Mouse (Mus musculus): ENCODE measurements around the gene Cdc6. TPM values are rescaled to one million over a fixed set of nuclear protein-coding genes. Genes with fewer than 3 reads are reported as not detected.

The Cdc6 gene
- polyA plus RNA-seq, 1 experiment = 0.11 TPM

DNA sequence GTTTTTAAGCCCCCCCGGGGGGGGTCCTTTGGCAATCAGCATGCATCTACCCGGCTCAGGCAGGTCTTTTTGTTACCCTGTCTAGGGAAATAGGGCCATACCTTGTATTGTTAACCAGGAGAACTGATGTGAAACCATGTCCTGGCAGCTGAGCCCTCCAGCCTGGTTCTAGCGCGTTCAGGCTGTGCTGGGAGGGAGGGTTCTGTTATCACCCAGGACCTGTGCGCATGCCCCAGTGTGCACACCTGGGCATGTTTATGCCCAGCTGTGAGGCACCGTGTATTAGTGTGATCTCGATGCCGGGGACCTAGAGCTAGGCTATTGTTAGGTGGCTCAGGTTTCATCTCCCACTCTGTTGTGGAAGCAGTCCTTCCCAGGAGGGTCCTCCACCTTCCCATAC lies 54.2 kb downstream of the Cdc6 start:
- Histone ChIP-seq H3K27ac (ENCODE audit: insufficient read depth, low read depth, low read length) (no peak overlapping the region), H3K4me3 (ENCODE audit: insufficient read depth, low read depth, low read length) (peak overlapping the region; percentile 87), H3K36me3 (ENCODE audit: control insufficient read depth, insufficient read depth, low read length) (no peaks in the 10 kb centered on the region), H3K4me1 (ENCODE audit: control insufficient read depth, insufficient read depth, low read length) (peaks cover 32% of the 10 kb centered on the region), H3K27me3 (replicated peaks; ENCODE audit: control insufficient read depth, insufficient read depth, low read length) (no peaks in the 10 kb centered on the region)
- TF ChIP-seq CTCF (conservative IDR thresholded peaks at IDR 0.05; ENCODE audit: insufficient read depth, insufficient read length, low read depth, low read length) = no peak
- no peak for TF ChIP-seq POLR2A (IDR thresholded peaks at IDR 0.05; ENCODE audit: low read depth, low read length)
- WGBS = 25% methylated on average over 8 of the region's 8 CpGs
- peak; percentile 19 for DNase-seq

DNA sequence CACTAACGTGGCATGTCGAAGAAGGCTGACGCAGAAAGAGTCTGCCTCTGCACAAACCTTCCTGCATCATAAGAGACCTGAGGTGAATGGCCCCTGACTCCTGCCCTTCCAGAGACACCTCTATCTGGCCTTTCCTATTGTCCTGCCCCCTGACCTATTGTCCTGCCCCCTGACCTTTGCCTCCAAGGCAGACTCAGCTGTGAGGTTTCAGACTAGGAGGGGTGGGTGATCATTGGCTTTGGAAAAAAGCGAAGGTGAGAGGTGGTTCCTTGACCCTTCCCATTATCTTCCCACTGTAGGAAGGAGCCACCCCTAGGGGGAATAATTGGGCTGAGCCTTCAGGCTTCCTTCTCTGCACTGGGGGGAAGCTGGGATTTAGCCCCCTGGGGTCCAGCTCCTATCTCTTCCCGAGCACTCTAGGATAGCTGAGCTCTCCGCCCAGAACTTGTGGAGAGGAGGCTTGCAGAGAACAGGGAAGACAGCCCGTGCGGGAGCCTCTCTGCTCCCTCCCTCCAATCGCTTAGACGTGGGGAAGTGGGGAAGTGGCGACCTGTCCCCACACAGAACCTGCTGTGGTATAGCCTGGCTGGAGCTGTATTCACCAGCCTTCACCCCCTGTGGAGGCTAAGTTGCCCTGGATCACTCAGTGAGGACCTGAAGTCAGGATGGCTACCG lies 55.0 kb downstream of the Cdc6 start:
- peak overlapping the region; percentile 74 for H3K27ac ChIP-seq (ENCODE audit: insufficient read depth, low read depth, low read length)
- 44% methylated on average over 12 of the region's 12 CpGs for WGBS
- H3K4me1 ChIP-seq (ENCODE audit: control insufficient read depth, insufficient read depth, low read length) = peaks cover 32% of the 10 kb centered on the region
- no peaks in the 10 kb centered on the region for H3K27me3 ChIP-seq (replicated peaks; ENCODE audit: control insufficient read depth, insufficient read depth, low read length)
- TF ChIP-seq POLR2A (IDR thresholded peaks at IDR 0.05; ENCODE audit: low read depth, low read length) (no peak), CTCF (conservative IDR thresholded peaks at IDR 0.05; ENCODE audit: insufficient read depth, insufficient read length, low read depth, low read length) (no peak)
- peak overlapping the region; percentile 34 for H3K4me3 ChIP-seq (ENCODE audit: insufficient read depth, low read depth, low read length)
- DNase-seq = peak; percentile 34
- H3K36me3 ChIP-seq (ENCODE audit: control insufficient read depth, insufficient read depth, low read length) = no peaks in the 10 kb centered on the region

DNA sequence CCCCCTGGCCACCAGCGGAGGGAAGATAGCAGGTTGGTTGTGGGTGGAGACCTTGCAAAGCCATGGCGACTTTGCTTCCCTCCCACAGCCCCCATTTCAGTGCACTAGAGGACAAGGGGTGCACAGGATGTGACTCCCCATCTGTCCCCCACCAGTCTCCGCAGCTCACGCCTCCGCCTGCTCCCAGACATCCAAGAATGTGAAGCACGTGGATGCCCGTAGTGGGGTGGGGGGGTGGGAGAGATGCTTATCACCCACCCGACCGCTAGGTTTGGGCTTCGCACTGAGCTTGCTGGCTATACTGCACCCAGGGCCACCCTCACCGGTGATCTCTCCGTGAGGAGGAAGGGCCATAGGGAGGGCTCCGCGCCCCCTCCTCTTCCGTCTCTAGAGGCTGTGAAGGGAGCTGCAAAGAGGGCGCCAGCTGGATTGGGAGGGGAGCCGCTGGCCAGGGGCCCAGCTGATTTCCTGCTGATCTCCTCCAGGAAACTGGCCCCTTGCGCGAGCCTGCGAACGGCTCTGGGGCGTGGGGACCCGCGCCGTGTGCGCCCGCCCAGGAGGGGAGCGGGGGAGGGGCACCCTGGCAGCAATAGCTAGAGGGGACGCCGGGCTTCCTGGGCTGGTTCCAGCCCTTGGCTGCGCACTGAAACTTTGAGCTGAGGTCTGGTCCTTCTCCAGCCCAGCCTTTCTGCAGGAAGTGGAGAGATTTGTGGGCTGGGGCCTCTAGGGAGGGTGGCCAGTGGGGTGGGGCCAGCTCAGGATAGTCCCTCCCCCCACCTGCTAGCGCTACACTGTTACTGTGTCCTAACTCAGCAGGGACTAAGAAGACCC lies 55.8 kb downstream of the Cdc6 start:
- Histone ChIP-seq H3K4me1 (ENCODE audit: control insufficient read depth, insufficient read depth, low read length) (peaks cover 32% of the 10 kb centered on the region), H3K27ac (ENCODE audit: insufficient read depth, low read depth, low read length) (peak overlapping the region; percentile 74), H3K4me3 (ENCODE audit: insufficient read depth, low read depth, low read length) (peak overlapping the region; percentile 34), H3K36me3 (ENCODE audit: control insufficient read depth, insufficient read depth, low read length) (no peaks in the 10 kb centered on the region), H3K27me3 (replicated peaks; ENCODE audit: control insufficient read depth, insufficient read depth, low read length) (no peaks in the 10 kb centered on the region)
- peak; percentile 95 for DNase-seq
- WGBS = 5% methylated on average over 32 of the region's 32 CpGs
- TF ChIP-seq POLR2A (IDR thresholded peaks at IDR 0.05; ENCODE audit: low read depth, low read length) = no peak
- TF ChIP-seq CTCF (conservative IDR thresholded peaks at IDR 0.05; ENCODE audit: insufficient read depth, insufficient read length, low read depth, low read length) = no peak

DNA sequence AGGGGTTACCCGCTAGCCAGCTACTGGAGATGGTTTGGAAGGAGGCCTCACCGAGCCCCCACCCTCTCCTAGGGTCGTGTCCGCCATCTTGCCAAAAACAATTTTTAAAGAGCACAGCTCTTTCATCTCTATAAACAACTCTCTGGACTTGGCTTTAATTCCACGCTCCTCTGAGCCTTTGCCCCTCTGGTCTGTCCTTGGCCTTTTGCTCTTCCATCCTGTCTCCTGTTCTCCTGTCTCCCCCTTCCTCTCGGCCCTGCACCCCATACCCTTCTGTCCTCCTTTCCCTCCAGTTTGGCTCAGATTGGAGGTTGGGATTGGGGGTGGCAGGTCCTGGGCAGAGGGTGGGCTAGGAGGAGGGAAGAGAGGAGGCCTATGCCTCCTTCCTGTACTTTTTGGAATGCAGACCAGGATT lies 56.6 kb downstream of the Cdc6 start:
- Histone ChIP-seq H3K27ac (ENCODE audit: insufficient read depth, low read depth, low read length) (peak overlapping the region; percentile 36; the same call in 1 of the 2 replicates), H3K36me3 (ENCODE audit: control insufficient read depth, insufficient read depth, low read length) (no peaks in the 10 kb centered on the region), H3K4me3 (ENCODE audit: insufficient read depth, low read depth, low read length) (no peak overlapping the region), H3K27me3 (replicated peaks; ENCODE audit: control insufficient read depth, insufficient read depth, low read length) (no peaks in the 10 kb centered on the region), H3K4me1 (ENCODE audit: control insufficient read depth, insufficient read depth, low read length) (peaks cover 32% of the 10 kb centered on the region)
- TF ChIP-seq POLR2A (IDR thresholded peaks at IDR 0.05; ENCODE audit: low read depth, low read length) = no peak
- no peak for TF ChIP-seq CTCF (conservative IDR thresholded peaks at IDR 0.05; ENCODE audit: insufficient read depth, insufficient read length, low read depth, low read length)
- 33% methylated on average over 6 of the region's 6 CpGs for WGBS
- DNase-seq = peak; percentile 10

DNA sequence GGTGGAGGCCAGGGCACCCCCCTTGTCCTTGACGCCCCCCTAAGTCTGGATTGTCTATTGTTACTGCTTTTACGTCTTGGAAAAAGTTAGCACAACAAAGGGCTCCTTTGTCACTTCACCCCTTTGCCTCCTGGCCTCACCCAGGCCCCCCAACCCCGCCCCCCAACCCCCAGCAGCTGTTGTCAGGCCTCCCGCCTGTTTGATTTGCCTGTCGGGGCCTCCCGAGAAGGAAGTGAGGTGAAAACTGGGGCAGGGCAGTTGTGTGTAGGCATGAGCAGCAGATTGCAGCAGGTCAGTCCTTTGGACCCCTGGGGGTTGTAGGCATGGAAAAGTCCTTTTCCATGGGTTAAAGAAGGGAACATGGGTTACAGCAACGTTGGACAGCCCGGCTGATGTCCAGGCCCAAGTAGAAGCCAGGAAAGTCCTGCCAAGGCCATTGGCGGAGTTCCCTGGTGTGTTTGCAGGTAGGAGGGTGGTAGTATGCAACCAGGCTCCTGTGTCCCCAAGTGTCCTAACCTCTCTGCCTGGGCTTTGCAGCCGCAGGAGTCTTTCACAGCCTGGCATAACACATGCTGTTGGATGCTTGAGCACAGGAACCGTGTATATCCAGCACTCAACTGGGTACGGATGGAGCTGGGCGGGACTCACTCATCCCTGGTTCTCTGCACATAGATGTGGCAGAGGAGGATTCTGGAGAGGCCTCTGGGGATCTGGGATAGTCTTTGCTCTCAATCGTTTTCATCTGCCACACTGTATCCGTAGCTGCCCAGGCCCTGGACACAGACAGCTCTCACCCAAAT lies 57.2 kb downstream of the Cdc6 start:
- Histone ChIP-seq H3K4me1 (ENCODE audit: control insufficient read depth, insufficient read depth, low read length) (peaks cover 34% of the 10 kb centered on the region), H3K4me3 (ENCODE audit: insufficient read depth, low read depth, low read length) (no peak overlapping the region), H3K36me3 (ENCODE audit: control insufficient read depth, insufficient read depth, low read length) (no peaks in the 10 kb centered on the region), H3K27me3 (replicated peaks; ENCODE audit: control insufficient read depth, insufficient read depth, low read length) (no peaks in the 10 kb centered on the region), H3K27ac (ENCODE audit: insufficient read depth, low read depth, low read length) (no peak overlapping the region; the same call in 1 of the 2 replicates)
- peak; percentile 79 for DNase-seq
- WGBS = 42% methylated on average over 15 of the region's 15 CpGs
- TF ChIP-seq CTCF (conservative IDR thresholded peaks at IDR 0.05; ENCODE audit: insufficient read depth, insufficient read length, low read depth, low read length) (no peak), POLR2A (IDR thresholded peaks at IDR 0.05; ENCODE audit: low read depth, low read length) (no peak)

DNA sequence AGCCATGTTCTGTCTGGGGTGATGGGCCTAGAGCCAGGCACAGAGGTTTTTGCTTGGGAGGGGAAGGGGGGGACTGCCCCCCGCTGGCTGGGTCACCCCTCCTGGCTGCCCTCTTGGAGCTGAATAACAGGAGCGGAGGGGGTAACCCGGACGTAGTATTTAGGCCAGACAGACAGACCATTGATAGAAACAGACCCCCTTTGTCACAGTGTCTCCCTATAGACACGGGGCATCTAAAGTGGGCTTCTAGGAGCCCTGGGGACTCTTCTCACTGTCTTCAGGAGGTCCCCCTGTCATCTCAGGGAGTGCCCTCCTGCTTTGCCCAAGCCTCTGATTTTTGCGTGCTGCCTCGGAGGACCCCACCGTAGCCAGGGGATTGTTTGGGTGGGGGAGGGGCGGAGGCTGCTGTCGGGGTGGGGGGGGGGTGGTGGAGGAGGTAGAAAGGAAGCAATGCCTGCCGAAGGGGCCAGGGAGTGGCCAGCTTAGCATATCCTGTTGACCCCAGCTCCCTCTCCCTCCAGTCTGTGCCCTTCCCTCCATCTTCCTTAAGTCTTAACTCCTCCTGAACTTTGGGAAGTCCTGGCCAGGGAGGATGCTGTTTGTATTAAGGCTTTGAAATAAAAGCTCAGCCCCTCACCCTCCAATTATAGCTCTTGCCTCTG lies 57.9 kb downstream of the Cdc6 start:
- Histone ChIP-seq H3K36me3 (ENCODE audit: control insufficient read depth, insufficient read depth, low read length) (no peaks in the 10 kb centered on the region), H3K4me1 (ENCODE audit: control insufficient read depth, insufficient read depth, low read length) (peaks cover 34% of the 10 kb centered on the region), H3K4me3 (ENCODE audit: insufficient read depth, low read depth, low read length) (no peak overlapping the region), H3K27me3 (replicated peaks; ENCODE audit: control insufficient read depth, insufficient read depth, low read length) (no peaks in the 10 kb centered on the region), H3K27ac (ENCODE audit: insufficient read depth, low read depth, low read length) (no peak overlapping the region)
- DNase-seq = no peak
- WGBS = 41% methylated on average over 11 of the region's 11 CpGs
- TF ChIP-seq POLR2A (IDR thresholded peaks at IDR 0.05; ENCODE audit: low read depth, low read length) (no peak), CTCF (conservative IDR thresholded peaks at IDR 0.05; ENCODE audit: insufficient read depth, insufficient read length, low read depth, low read length) (no peak)
